Mouse (Mus musculus): ENCODE data around the gene Mbtps1. TPM values are rescaled to one million over a fixed set of nuclear protein-coding genes. Genes with fewer than 3 reads are reported as not detected.

The Mbtps1 gene
- polyA plus RNA-seq, 1 experiment from 2014 or later, result 82.5 TPM

GRCm38 (mm10) chr8:119516674-119517073 is 41.9 kb downstream of the Mbtps1 start:
- H3K9ac ChIP-seq (ENCODE audit: low read depth, low read length), result no peak overlapping the region
- H3K27ac ChIP-seq (ENCODE audit: low read length), result no peak overlapping the region
- 62% methylated on average over 5 of the region's 5 CpGs for WGBS
- H3K27me3 ChIP-seq (replicated peaks; ENCODE audit: control insufficient read depth, insufficient read depth, low read length), result no peaks in the 10 kb centered on the region
- no peak overlapping the region for H3K4me2 ChIP-seq (ENCODE audit: low read depth, low read length)
- no peaks in the 10 kb centered on the region for H3K9me3 ChIP-seq (ENCODE audit: control insufficient read depth, low read length)
- H3K4me3 ChIP-seq (ENCODE audit: low read length), result no peak overlapping the region
- no peaks in the 10 kb centered on the region for H3K4me1 ChIP-seq (ENCODE audit: control insufficient read depth, insufficient read depth, low read length)
- peaks cover 35% of the 10 kb centered on the region for H3K36me3 ChIP-seq (ENCODE audit: control insufficient read depth, insufficient read depth, low read length)
- no peak for ATAC-seq

GRCm38 (mm10) chr8:119515767-119516166 is 42.8 kb downstream of the Mbtps1 start:
- WGBS, result 80% methylated on average over 3 of the region's 3 CpGs
- Histone ChIP-seq H3K4me3 (ENCODE audit: low read length) (no peak overlapping the region), H3K4me1 (ENCODE audit: control insufficient read depth, insufficient read depth, low read length) (no peaks in the 10 kb centered on the region), H3K27me3 (replicated peaks; ENCODE audit: control insufficient read depth, insufficient read depth, low read length) (no peaks in the 10 kb centered on the region), H3K27ac (ENCODE audit: low read length) (no peak overlapping the region), H3K9me3 (ENCODE audit: control insufficient read depth, low read length) (no peaks in the 10 kb centered on the region), H3K9ac (ENCODE audit: low read depth, low read length) (no peak overlapping the region), H3K4me2 (ENCODE audit: low read depth, low read length) (no peak overlapping the region), H3K36me3 (ENCODE audit: control insufficient read depth, insufficient read depth, low read length) (peaks cover 32% of the 10 kb centered on the region)
- no peak for ATAC-seq

DNA sequence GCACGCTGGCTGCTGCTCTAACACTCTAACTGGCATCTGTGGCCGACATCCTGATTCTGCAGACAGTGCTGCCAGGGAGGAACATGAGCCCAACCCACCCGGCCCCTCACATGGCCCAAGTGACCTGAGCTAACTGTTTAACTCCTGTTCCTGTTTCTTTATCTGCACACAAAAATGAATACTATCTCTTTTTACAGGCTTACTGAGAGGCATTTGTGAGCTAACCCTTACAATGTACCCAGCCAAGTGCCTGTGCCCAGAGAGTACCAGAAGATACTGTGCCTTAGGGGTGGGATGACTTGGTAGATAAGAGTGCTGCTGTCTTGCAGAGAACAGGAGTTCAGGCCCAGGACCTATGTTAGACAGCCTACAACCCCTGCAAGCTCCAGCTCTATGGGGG is 43.6 kb downstream of the Mbtps1 start:
- Histone ChIP-seq H3K9ac (ENCODE audit: low read depth, low read length) (no peak overlapping the region), H3K4me2 (ENCODE audit: low read depth, low read length) (no peak overlapping the region), H3K27me3 (replicated peaks; ENCODE audit: control insufficient read depth, insufficient read depth, low read length) (no peaks in the 10 kb centered on the region), H3K4me3 (ENCODE audit: low read length) (no peak overlapping the region), H3K4me1 (ENCODE audit: control insufficient read depth, insufficient read depth, low read length) (no peaks in the 10 kb centered on the region), H3K27ac (ENCODE audit: low read length) (no peak overlapping the region), H3K9me3 (ENCODE audit: control insufficient read depth, low read length) (no peaks in the 10 kb centered on the region), H3K36me3 (ENCODE audit: control insufficient read depth, insufficient read depth, low read length) (peaks cover 30% of the 10 kb centered on the region)
- 86% methylated on average over 3 of the region's 3 CpGs for WGBS
- ATAC-seq, result no peak

DNA sequence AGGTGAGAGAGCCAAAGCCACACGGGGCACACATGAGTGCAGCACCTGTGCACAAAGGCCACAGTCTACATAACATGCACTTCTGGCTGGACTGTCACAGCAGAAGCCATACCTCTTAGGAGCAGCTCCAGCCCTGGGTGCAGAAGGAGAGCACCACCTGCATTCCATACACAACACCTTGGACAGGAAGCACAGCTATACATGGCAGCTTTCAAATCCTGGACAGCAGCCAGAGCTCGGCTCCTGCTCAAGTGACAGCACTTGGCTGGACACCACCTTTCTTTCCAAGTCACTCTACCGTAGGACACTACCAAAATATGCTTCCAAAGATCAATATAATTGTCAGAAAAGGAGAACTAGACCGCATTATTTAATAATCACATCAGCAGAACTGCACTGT is 45.1 kb downstream of the Mbtps1 start:
- H3K4me2 ChIP-seq (ENCODE audit: low read depth, low read length), result no peak overlapping the region
- no peaks in the 10 kb centered on the region for H3K9me3 ChIP-seq (ENCODE audit: control insufficient read depth, low read length)
- whole genome bisulfite sequencing, result 89% methylated on average over 4 of the region's 4 CpGs
- H3K4me3 ChIP-seq (ENCODE audit: low read length), result no peak overlapping the region
- no peaks in the 10 kb centered on the region for H3K4me1 ChIP-seq (ENCODE audit: control insufficient read depth, insufficient read depth, low read length)
- peaks cover 41% of the 10 kb centered on the region for H3K36me3 ChIP-seq (ENCODE audit: control insufficient read depth, insufficient read depth, low read length)
- ATAC-seq, result no peak
- H3K9ac ChIP-seq (ENCODE audit: low read depth, low read length), result no peak overlapping the region
- H3K27me3 ChIP-seq (replicated peaks; ENCODE audit: control insufficient read depth, insufficient read depth, low read length), result no peaks in the 10 kb centered on the region
- H3K27ac ChIP-seq (ENCODE audit: low read length), result no peak overlapping the region

GRCm38 (mm10) chr8:119511722-119512121 is 46.8 kb downstream of the Mbtps1 start:
- Histone ChIP-seq H3K27ac (ENCODE audit: low read length) (no peak overlapping the region), H3K4me3 (ENCODE audit: low read length) (no peak overlapping the region), H3K4me2 (ENCODE audit: low read depth, low read length) (no peak overlapping the region), H3K9me3 (ENCODE audit: control insufficient read depth, low read length) (no peaks in the 10 kb centered on the region), H3K27me3 (replicated peaks; ENCODE audit: control insufficient read depth, insufficient read depth, low read length) (no peaks in the 10 kb centered on the region), H3K36me3 (ENCODE audit: control insufficient read depth, insufficient read depth, low read length) (peaks cover 36% of the 10 kb centered on the region), H3K9ac (ENCODE audit: low read depth, low read length) (no peak overlapping the region), H3K4me1 (ENCODE audit: control insufficient read depth, insufficient read depth, low read length) (no peaks in the 10 kb centered on the region)
- WGBS, result 90% methylated on average over 7 of the region's 7 CpGs
- no peak for ATAC-seq

GRCm38 (mm10) chr8:119510471-119510870 is 48.1 kb downstream of the Mbtps1 start:
- H3K9me3 ChIP-seq (ENCODE audit: control insufficient read depth, low read length), result no peaks in the 10 kb centered on the region
- WGBS, result 85% methylated on average over 9 of the region's 9 CpGs
- no peaks in the 10 kb centered on the region for H3K27me3 ChIP-seq (replicated peaks; ENCODE audit: control insufficient read depth, insufficient read depth, low read length)
- H3K27ac ChIP-seq (ENCODE audit: low read length), result no peak overlapping the region
- peaks cover 33% of the 10 kb centered on the region for H3K36me3 ChIP-seq (ENCODE audit: control insufficient read depth, insufficient read depth, low read length)
- H3K4me3 ChIP-seq (ENCODE audit: low read length), result no peak overlapping the region
- ATAC-seq, result no peak
- H3K9ac ChIP-seq (ENCODE audit: low read depth, low read length), result no peak overlapping the region
- no peak overlapping the region for H3K4me2 ChIP-seq (ENCODE audit: low read depth, low read length)
- no peaks in the 10 kb centered on the region for H3K4me1 ChIP-seq (ENCODE audit: control insufficient read depth, insufficient read depth, low read length)

DNA sequence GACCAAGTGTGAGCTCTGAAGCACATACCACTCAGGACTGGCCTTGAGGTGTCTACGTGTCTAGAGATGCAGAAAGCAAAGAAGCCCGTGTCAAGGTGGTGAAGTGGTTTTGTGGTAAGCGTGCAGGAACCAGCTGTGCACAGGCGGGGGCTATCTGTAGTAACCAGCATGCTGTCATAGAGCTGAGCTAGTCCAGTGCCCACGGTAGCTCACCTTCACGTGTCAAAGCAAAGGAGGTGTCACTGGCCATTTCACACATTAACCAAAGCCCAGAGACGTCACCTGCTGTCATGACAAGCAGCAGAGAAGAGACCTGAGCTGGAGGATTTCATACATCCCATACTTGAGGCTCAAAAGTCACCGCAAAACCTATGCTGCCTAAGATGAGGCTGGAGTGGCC is 52.4 kb downstream of the Mbtps1 start:
- peaks cover 19% of the 10 kb centered on the region; the same call in 1 of the 2 replicates for H3K36me3 ChIP-seq (ENCODE audit: control insufficient read depth, insufficient read depth, low read length)
- H3K4me1 ChIP-seq (ENCODE audit: control insufficient read depth, insufficient read depth, low read length), result no peaks in the 10 kb centered on the region
- ATAC-seq, result no peak
- H3K4me3 ChIP-seq (ENCODE audit: low read length), result no peak overlapping the region
- 86% methylated on average over 8 of the region's 8 CpGs for WGBS
- H3K9ac ChIP-seq (ENCODE audit: low read depth, low read length), result no peak overlapping the region
- no peaks in the 10 kb centered on the region; the same call in 1 of the 2 replicates for H3K27me3 ChIP-seq (replicated peaks; ENCODE audit: control insufficient read depth, insufficient read depth, low read length)
- H3K4me2 ChIP-seq (ENCODE audit: low read depth, low read length), result no peak overlapping the region
- no peaks in the 10 kb centered on the region for H3K9me3 ChIP-seq (ENCODE audit: control insufficient read depth, low read length)
- H3K27ac ChIP-seq (ENCODE audit: low read length), result no peak overlapping the region

GRCm38 (mm10) chr8:119505488-119505887 is 53.0 kb downstream of the Mbtps1 start:
- WGBS, result 46% methylated on average over 9 of the region's 9 CpGs
- no peak for ATAC-seq
- Histone ChIP-seq H3K4me3 (ENCODE audit: low read length) (no peak overlapping the region), H3K27ac (ENCODE audit: low read length) (no peak overlapping the region), H3K27me3 (replicated peaks; ENCODE audit: control insufficient read depth, insufficient read depth, low read length) (no peaks in the 10 kb centered on the region; the same call in 1 of the 2 replicates), H3K9me3 (ENCODE audit: control insufficient read depth, low read length) (no peaks in the 10 kb centered on the region), H3K36me3 (ENCODE audit: control insufficient read depth, insufficient read depth, low read length) (peaks cover 19% of the 10 kb centered on the region; the same call in 1 of the 2 replicates), H3K4me1 (ENCODE audit: control insufficient read depth, insufficient read depth, low read length) (no peaks in the 10 kb centered on the region), H3K9ac (ENCODE audit: low read depth, low read length) (no peak overlapping the region), H3K4me2 (ENCODE audit: low read depth, low read length) (no peak overlapping the region)

DNA sequence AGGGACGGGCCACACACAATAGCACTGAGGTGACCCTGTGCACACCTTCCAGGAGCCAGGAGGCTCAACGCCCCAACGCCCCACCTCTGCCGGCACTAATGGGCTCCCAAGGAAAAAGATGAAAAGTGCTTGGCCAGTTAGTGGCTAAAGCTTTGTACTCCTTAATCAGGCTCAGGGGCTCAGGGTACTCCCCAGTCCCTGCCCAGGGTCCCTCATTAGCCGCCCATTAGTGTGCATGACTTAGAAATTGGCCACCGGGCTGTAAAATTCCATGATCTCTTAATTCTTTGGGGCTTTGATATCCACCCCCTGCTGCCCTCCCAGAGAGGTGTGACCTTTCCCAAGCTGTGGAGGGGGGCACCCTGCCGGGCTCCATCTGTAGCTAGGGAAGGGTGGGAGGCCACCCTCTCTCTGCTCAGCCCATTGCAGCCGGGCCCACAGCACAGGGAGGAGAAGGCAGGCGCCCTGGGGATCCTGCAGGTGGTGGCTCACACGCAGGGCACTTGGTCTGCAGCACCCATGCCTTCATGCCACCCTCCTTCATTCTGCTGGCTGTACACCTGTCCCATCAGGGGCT is 55.3 kb downstream of the Mbtps1 start:
- H3K9me3 ChIP-seq (ENCODE audit: control insufficient read depth, low read length), result no peaks in the 10 kb centered on the region
- no peak overlapping the region for H3K9ac ChIP-seq (ENCODE audit: low read depth, low read length)
- no peak overlapping the region for H3K4me2 ChIP-seq (ENCODE audit: low read depth, low read length)
- H3K27ac ChIP-seq (ENCODE audit: low read length), result no peak overlapping the region
- no peak overlapping the region for H3K4me3 ChIP-seq (ENCODE audit: low read length)
- WGBS, result 40% methylated on average over 10 of the region's 10 CpGs
- ATAC-seq, result no peak
- H3K36me3 ChIP-seq (ENCODE audit: control insufficient read depth, insufficient read depth, low read length), result 0 out of 2 replicates have a peak, but pooled peaks cover 2% of the 10 kb centered on the region
- H3K27me3 ChIP-seq (replicated peaks; ENCODE audit: control insufficient read depth, insufficient read depth, low read length), result no peaks in the 10 kb centered on the region; the same call in 1 of the 2 replicates
- no peaks in the 10 kb centered on the region for H3K4me1 ChIP-seq (ENCODE audit: control insufficient read depth, insufficient read depth, low read length)

GRCm38 (mm10) chr8:119502111-119502510 is 56.4 kb downstream of the Mbtps1 start:
- Histone ChIP-seq H3K9me3 (ENCODE audit: control insufficient read depth, low read length) (no peaks in the 10 kb centered on the region), H3K9ac (ENCODE audit: low read depth, low read length) (no peak overlapping the region), H3K36me3 (ENCODE audit: control insufficient read depth, insufficient read depth, low read length) (no peaks in the 10 kb centered on the region), H3K4me3 (ENCODE audit: low read length) (no peak overlapping the region), H3K4me2 (ENCODE audit: low read depth, low read length) (no peak overlapping the region), H3K27ac (ENCODE audit: low read length) (no peak overlapping the region), H3K27me3 (replicated peaks; ENCODE audit: control insufficient read depth, insufficient read depth, low read length) (no peaks in the 10 kb centered on the region; the same call in 1 of the 2 replicates), H3K4me1 (ENCODE audit: control insufficient read depth, insufficient read depth, low read length) (no peaks in the 10 kb centered on the region)
- 43% methylated on average over 4 of the region's 4 CpGs for WGBS
- no peak for ATAC-seq
